Mouse (Mus musculus) left cerebral cortex, postnatal 25 days (tissue): Measurements from ENCODE around the gene Fbxo4. TPM values are rescaled to one million over a fixed set of nuclear protein-coding genes. Genes with fewer than 3 reads are reported as not detected.

ENCODE experiments used
- DNase-seq, 2 experiments: peaks; one replicate each; pipeline ENCODE4 v3.0.0; 2022; ENCODE audit warnings: low spot score in 2 of 2, mixed read lengths in 1 of 2
- intact Hi-C: fragments of 180-260 bp; cut with DNase I; formaldehyde crosslinking; loops from one replicate; pipeline ENCODE4 v1.15.1; 2025
- total RNA-seq, 2 experiments: library from RNA; stranded (reverse); gene quantifications; 2 replicates each; pipeline ENCODE4 v1.2.3; 2021

Fbxo4 gene
- total RNA-seq: 1 to 10 TPM; 7.8 to 8.5 TPM

DNA sequence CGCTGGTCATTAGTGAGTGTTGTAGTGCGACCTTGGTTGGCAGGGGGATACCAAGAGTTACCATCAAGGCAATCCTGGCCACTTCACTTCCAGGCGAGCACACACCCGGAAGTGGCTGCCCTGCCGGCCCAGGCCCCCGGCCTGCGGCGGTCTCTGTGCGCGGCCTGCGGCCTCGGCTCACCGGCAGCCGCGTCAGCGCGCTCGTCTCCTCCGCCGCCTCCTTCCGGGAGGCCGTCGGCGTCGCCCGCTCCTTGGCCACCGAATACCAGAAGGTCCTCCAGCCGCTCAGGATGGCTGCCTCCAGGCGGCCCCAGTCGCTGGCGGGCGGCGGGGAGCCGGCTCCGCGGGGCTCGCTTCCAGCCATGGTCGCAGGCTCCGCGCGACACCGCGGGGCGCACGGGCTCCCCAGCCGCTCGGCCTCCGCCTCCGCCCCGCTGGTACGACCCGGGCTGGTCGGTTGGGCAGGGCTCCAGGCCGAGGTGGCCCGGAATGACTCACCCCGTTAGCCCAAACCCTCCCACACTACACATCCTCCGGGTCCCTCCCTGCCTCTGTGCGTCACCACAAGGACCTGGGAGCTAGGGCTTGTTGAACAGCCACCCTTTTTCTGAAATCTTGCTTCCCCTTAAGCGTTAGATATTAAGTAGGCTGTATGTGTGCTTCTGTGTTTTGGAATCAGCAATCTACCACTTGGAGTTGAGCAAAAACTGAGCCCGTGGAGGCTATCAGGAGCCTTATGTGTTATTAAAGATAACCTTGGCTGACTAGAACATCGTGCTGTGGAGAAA is at the start of gene Fbxo4:
Gene Fbxo4, minus strand, starts transcription at position 513 of the 788 bp plus-strand sequence.
- DNase-seq: peak; percentile 78 to 81
- intact Hi-C loops: loop anchor here (5.0 kb wide), 2 partner anchors 48 to 63 kb away; partner anchors contain the start of gene Oxct1

DNA sequence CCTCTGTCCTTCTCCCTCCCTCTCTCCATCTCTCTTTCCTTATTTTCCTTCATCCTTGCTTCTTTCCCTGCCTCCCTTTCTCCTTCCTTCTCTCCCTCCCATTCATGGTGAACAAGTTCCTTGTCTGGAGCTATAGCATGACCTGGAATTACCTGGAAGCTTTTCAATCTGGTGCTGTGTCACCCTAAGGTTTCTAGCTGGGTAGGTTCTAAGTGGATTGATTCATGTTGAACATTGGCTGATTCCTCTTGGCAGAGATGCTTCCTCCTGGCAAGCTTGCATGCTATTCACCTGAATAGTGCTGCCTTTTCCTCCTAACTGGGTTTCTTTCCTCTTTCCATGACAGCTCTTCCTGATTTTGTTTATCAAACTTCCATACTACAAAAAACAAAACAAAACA is 49.6 kb upstream of the Fbxo4 start:
- DNase-seq: no peak
- intact Hi-C loops: loop anchor here (5.0 kb wide), 2 partner anchors 52 to 72 kb away; partner anchors contain the start of gene Fbxo4

DNA sequence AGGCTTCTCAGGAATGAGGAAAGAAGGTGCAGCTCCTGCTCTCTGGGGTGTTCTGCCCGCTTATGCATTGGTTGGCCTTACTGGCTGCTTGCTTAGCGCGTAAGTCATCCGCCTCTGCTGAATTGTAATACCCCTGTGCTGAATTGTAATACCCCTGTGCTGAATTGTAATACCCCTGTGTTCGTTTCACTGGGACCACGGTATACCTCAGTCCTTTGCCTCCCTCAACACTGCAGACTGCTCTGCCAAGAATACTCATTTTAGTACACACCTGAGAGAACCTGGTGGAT is 49.0 kb upstream of the Fbxo4 start:
- intact Hi-C loops: loop anchor here (5.0 kb wide), 2 partner anchors 51 to 71 kb away; partner anchors contain the start of gene Fbxo4

DNA sequence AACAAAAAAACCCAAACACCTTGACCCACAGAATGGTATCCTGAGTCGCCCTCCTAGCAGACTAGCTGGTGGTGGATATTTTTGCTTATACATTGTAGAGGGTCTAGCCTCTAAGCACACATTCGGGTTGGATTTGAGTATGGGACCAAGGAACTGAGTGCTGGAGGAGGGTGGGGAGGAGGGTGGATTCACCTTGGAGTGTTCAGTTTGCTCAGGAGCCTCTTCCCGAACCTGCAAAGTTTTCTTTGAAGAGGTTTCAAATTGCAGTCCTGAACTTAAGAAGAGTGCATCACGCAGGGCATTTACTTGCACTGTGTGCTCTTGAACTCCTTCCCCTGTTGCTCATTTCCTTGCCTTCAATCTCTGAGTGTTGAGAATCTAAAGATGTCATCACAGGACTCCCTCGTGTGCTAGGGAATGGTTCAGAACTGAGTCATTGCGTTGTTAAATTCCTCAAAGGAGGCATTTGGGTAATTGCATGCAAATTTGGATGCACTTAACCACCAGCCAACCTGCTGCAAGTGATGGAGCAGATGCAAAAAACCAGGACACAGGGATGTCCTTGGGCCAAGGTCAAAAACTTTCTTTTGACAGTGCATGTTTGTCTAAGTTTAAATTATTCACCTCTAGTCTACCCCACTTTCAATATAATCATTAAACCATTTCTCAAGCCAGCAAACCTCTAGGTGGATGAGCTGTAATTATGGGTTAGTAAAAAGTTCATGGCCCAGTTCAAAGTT is 48.5 kb upstream of the Fbxo4 start:
- DNase-seq: peak in 1 of 2 experiments; percentile 42
- intact Hi-C loops: loop anchor here (1.0 to 5.0 kb wide), 3 partner anchors 33 to 71 kb away; partner anchors contain the start of genes AW549877 and Fbxo4

More for the DNA sequence above, 49.0 kb upstream of the Fbxo4 start:
- no peak for DNase-seq

DNA sequence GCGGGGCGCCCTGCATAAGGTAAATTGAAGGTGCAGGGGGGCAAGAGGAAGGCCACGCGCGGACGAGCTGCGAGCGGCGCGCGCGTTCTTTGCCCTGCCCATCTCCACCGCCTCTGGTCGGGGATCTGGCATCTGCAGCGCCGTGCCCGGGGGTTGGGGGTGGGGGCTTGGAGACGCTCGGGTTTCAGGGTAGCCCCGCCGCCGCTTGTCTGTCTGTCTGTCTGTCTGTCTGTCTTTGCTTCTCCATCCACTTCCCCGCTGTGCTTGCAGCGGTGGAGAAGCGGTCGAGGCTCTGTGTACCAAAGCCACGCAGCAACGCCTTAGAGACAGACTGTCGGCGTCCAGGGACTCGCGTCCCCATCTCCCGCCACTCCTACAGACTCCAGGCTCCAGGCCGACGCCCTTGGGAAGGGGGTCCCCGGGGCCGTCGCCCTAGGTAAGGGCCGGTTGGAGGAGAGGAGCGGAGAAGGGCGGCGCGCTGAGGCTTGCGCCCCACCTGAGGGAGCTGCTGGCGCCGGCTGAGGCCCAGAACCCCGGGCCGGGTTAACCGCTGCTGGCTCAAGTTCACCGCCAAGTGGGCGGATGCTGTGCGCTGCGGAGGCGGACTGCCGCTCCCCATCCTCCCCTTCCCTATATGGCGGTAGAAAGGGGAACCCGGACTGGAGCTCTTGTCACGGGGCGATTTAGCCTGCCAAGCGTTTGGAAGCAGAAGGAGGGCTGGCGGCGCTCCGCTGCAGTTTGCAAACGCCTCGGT is 47.6 kb upstream of the Fbxo4 start:
- peak; percentile 86 to 91 for DNase-seq
- intact Hi-C loops: loop anchor here (1.0 to 5.0 kb wide), 3 partner anchors 32 to 70 kb away; partner anchors contain the start of genes AW549877 and Fbxo4

DNA sequence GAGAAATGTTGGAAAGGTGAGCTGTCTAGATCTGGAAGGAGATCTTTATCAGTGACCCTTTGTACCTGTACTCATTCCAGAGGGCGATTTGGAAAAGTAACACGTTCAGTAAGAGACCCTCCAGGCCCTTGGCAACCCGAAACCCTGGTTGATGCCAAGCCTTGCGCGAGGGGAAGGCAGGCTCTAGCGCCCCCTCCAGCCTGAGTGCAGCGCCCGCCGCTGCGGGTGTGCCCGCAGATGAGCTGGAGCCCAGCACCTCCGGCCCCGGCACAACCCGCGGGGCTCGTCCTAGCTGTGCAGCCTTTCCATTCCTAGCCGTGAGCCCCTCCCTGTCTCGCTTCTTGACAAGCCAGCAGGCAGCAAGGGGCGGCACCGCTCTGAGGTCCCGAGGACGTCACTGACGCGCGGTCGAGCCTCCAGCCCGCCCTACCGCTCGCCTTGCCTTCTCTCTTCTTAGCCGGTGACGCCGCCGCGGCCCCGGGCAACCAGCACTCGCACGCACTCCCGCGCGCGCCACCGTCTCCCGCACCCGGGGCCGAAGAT is 46.9 kb upstream of the Fbxo4 start, which contains the start of gene Oxct1:
Gene Oxct1, plus strand, starts transcription at position 153 of the 543 bp plus-strand sequence.
- intact Hi-C loops: loop anchor here (5.0 kb wide), 2 partner anchors 49 to 69 kb away; partner anchors contain the start of gene Fbxo4
- peak; percentile 93 to 98 for DNase-seq

DNA sequence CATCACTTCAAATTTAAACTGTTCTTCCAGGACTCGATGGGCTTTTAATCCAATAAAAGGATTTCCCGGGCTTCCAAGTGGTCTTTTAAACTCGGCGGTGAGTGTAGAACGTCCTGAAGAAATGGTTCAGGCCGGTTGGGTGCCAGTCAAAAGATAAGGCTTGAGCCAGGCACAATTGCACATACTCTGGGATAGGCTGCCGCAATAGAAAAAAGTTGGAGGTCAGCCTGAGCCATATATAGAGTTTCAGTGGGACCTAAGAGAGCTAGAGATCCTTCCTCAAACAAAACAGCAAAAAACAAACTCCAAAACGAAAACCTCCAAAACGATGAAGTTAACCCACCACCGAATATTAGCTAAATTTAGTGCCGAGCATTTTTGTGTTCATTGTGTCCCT is 46.1 kb upstream of the Fbxo4 start:
- intact Hi-C loops: loop anchor here (5.0 kb wide), 2 partner anchors 48 to 68 kb away; partner anchors contain the start of gene Fbxo4
- DNase-seq: no peak

DNA sequence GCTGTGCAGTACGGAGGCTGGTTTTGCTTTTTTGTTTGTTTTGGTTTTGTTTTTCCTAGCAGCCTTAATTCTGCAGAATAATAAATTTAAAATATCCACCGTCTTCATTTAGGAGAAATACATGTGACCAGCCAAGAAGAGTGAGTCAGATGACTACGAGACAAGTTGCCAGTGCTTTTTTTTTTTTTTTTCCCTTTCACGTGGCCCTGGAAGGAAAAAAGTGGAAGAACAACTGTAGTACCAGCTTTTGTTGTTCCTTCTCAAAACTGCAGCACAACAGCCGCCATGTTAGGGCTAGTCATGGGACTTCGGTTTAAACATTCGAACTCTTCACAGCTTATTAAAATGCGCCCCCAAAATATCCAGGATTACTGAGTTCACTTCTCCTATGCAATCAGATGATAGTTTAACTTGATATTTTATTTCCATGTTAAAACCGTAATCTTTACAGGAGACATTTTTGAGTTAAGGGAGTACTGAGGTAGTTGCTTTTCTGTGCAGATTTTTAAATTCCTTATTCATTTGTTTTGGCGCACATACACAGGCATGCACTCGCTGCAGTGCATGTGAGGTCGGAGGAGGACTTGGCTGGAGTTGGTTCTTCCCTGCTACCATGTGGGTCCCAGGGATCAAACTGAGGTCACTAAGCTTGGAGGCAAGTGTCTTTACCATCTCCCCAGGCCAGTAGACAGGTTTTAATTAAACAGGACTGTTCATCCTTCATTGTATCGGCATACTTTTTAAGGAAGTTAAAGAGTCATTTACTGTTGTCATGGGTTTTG is 45.5 kb upstream of the Fbxo4 start:
- intact Hi-C loops: loop anchor here (5.0 kb wide), 2 partner anchors 48 to 68 kb away; partner anchors contain the start of gene Fbxo4
- DNase-seq: no peak

DNA sequence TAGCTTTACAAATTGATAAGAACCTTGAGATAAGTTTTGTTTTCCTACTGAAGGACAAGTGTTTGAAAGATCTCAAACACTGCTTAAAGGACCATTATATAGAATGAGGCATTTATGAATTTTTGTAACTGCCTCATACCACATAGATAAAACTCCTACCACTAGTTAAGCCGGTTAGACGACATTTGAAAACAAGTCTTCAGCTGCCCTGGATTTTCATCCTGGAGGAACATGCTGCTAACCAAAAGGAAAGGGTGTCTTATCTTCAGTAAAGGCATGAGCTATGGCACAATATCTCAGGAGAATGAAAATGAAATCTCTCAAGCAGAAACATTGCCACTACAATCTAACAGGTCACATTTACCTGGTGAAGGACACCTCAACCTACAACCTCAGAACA is 44.4 kb upstream of the Fbxo4 start:
- intact Hi-C loops: no loop called here
- no peak for DNase-seq

DNA sequence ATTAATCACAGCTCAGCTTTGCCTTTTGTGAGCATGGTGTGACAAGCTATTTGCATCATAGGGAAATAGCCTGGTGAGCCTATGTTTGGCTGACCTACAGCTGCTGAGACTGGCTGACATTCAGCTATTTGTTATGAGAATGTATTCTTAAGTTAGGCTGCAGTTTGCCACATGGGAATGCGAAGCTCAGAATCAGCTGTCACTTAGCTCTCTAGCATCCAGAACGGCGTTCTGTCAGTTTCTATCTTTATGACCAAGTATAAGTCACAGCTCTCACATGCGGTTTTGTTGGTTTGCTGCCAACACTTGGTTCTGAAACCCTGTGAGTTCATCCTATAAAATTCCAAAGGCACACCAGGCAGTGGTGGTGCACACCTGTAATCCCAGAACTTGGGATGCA is 41.3 kb upstream of the Fbxo4 start:
- DNase-seq: no peak
- intact Hi-C loops: no loop called here

DNA sequence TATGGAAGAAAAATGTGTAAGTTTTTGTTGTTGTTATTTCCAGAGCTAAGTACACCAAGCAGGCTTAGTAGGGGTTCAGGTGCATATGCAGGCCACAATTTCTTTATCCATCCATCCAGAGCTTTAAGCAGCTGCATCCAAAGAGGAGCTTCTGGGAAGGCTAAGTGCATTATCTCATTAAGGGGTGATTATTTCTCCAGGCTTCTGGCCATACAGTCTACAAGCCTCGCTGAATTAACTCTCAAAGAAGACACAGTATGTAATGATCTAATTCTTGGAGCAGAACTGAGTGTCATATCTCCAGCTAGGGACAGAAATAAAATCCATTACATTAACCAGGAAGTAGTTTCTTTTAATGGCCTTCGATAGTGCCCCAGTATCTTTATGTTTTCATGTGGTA is 34.5 kb upstream of the Fbxo4 start:
- no peak for DNase-seq
- intact Hi-C loops: no loop called here

DNA sequence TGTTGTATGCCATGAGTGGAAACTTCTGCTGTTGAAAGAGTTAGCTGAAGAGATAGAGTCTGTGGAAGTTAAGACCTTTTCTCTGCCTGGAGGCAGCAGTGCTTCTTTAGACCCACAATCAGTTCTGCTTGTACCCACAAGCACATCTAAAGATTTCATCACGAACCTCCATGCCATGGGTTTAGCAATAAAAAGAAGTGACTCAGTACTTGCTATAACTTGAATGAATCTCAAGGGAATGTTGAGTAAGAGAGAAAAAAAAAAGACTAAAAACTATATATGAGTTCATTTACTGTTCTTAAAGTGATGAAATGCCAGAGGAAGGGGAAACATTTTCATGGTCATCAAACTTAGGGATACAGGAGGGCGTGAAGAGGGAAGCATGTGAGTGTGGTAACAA is 21.2 kb upstream of the Fbxo4 start:
- DNase-seq: no peak
- intact Hi-C loops: no loop called here

DNA sequence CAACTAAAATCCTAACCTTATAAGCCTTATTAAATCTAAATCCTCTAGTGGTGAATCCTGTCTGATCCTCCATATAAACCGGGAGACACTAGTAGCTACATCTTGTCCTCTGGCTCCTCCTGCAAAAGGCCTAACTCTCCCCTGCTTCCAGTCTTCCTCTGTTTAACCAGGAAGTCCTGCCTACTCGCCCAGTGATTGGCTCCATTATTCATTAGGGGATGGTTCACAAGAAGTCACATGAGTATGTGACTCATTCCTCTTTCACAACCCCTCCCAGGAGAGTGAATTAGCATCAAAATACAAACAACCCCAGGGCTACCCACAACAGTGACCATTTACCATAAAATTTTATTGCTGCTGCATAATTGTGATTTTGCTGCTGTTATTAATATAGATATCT is 19.8 kb upstream of the Fbxo4 start:
- DNase-seq: no peak
- intact Hi-C loops: no loop called here

DNA sequence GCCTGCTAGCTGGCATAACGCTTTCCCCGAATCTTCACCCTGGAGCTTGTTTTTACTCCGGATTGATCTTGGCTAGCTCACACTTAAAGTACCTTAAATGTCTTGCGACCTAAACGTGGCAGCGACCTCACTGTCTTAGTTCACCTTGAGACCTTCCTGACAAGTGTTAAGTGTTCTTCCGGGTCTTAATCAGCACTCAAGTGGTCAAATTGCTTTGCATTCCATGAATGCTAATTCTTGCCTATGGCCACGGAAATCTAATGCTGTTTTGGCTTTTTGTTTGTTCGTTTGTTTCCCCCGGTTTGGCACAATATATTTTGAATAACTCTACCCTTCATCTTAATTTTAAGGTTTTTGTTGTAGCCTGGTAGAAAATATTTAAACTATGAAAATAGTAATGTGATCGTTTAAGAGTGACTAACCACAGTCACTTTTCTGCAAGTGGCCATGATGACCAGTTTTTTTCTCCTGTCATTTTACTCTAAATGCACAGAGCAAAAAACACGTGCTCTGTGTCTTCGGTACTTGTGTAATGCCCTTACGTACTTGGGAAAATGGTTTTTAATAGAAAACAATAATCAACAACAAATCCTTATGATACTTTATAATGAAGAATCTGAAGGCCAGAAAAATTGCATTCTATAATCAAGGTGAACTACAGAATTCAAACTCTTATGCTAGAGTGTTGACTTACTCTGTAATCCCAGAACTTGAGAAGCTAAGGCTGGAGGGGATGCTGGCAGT is 17.1 kb upstream of the Fbxo4 start:
- no peak for DNase-seq
- intact Hi-C loops: loop anchor here (2.0 kb wide), 1 partner anchor 1120 kb away; the partner anchor contains the start of gene Rpl37

DNA sequence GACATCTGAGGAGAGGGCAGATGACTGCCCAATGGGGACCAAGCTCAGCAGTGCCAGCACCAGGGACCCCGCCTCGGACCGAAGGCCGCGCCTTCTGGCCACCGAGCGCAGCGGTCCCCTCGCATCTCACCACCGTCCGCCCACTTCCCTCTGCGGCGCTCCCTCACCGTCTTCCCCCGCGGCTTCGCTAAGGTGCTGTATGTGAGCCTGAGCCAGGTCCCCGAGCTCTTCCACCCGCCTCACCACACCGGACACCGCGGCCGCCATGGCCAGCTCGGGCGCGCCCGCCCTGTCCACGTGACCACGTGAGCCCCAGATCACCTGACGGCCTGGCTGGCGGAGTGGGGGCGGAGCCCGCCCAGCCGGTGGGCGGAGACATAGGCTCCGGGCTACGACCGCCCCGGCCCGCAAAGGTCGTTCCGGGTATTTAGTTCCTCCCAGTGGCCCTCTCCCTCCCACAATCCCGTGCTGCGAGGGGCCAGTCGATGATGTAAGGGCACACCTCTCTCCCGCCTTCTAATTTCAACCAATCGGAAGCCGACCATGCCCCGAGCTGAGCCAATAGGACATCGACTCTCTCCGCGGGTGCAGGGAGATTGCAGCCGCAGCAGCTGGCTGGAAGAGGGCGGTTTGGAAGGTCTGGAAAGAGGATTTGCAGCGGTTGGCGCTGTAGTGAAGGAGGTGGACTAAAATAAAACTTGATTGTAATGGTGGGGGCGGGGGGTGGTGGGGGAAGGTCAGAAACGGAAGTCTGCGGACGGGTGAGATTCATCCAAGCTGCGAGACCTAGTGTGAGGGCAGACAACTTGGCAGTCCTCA is 16.3 kb upstream of the Fbxo4 start, which contains the start of gene AW549877:
Gene AW549877, minus strand, starts transcription at position 297 of the 819 bp plus-strand sequence.
- intact Hi-C loops: loop anchor here (1.0 to 2.0 kb wide), 2 partner anchors 32 to 1121 kb away; partner anchors contain the start of gene Rpl37
- DNase-seq: peak; percentile 98 to 99

DNA sequence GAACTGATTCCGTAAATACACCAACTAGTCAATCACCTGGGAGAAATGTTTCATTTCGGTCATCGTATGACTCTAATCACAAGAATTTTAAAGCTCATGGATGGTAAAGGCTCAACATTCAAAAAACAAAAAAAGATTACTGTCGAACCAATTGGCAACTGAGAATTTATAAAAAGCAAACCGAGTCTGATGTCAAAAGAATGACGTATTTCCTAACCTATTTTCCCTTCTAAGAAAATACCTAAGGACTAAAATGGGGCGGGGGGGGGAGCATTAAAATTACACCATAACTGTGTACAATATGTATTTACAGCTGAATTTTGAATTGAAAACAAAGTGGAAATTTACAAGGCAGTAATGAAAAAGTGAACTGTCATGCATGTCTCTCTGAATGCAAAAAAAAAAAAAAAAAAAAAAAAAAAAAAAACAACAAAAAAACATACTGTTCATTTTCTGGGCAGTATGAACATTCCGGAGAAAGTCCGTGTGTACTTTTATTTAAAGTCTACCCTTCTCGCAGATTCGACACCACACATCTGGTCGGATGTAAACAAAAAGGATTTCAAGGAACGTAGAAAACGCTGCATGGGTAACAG is 15.6 kb upstream of the Fbxo4 start:
- intact Hi-C loops: loop anchor here (1.0 kb wide), 1 partner anchor 32 kb away; no protein-coding TSS in a partner anchor
- peak in 1 of 2 experiments; percentile 15 for DNase-seq
